Mouse (Mus musculus): ENCODE measurements at regions not wholly inside any gene's neighbourhood (a gene's known extent, or its start where the extent isn't known, plus 50 kb on each side); places are given as distances from the start of the nearest gene placed in this dataset.

GRCm38 (mm10) chr13:84345791-84346511, 123.9 kb downstream of the Tmem161b start:
- no peak for DNase-seq

- no peak for DNase-seq
Measured at GRCm38 (mm10) chr13:84346569-84346968, 124.5 kb downstream of the Tmem161b start.

GRCm38 (mm10) chr13:84347181-84347913, 125.3 kb downstream of the Tmem161b start:
- DNase-seq: no peak

- peak; percentile 93 for DNase-seq
Measured at GRCm38 (mm10) chr13:84347914-84348700, 126.0 kb downstream of the Tmem161b start.

- no peak for DNase-seq
Measured at GRCm38 (mm10) chr13:84348701-84348975, 126.5 kb downstream of the Tmem161b start.

GRCm38 (mm10) chr13:84349001-84349720, 127.1 kb downstream of the Tmem161b start:
- peak; percentile 32 for DNase-seq

- DNase-seq: no peak
Measured at GRCm38 (mm10) chr13:84349721-84350040, 127.6 kb downstream of the Tmem161b start.

GRCm38 (mm10) chr13:84350791-84351190, 128.7 kb downstream of the Tmem161b start:
- DNase-seq: no peak

- DNase-seq: no peak
Measured at GRCm38 (mm10) chr13:84356455-84356854, 134.4 kb downstream of the Tmem161b start.

- DNase-seq: no peak
Measured at GRCm38 (mm10) chr13:84360536-84360935, 138.4 kb downstream of the Tmem161b start.

GRCm38 (mm10) chr13:84364069-84364468, 142.0 kb downstream of the Tmem161b start:
- no peak for DNase-seq

- DNase-seq: no peak
Measured at GRCm38 (mm10) chr13:84365503-84365902, 143.4 kb downstream of the Tmem161b start.

- no peak for DNase-seq
Measured at GRCm38 (mm10) chr13:84366017-84366416, 143.9 kb downstream of the Tmem161b start.

GRCm38 (mm10) chr13:84366839-84367238, 144.7 kb downstream of the Tmem161b start:
- no peak for DNase-seq

GRCm38 (mm10) chr13:84368225-84368624, 146.1 kb downstream of the Tmem161b start:
- no peak for DNase-seq

GRCm38 (mm10) chr13:84374711-84375257, 152.7 kb downstream of the Tmem161b start:
- DNase-seq: no peak

GRCm38 (mm10) chr13:84375941-84376340, 153.8 kb downstream of the Tmem161b start:
- DNase-seq: no peak

- DNase-seq: no peak
Measured at GRCm38 (mm10) chr13:84378553-84379332, 156.6 kb downstream of the Tmem161b start.

- no peak for DNase-seq
Measured at GRCm38 (mm10) chr13:84391554-84391953, 169.5 kb downstream of the Tmem161b start.

GRCm38 (mm10) chr13:84398476-84399344, 176.6 kb downstream of the Tmem161b start:
- DNase-seq: no peak
